Mouse (Mus musculus): ENCODE measurements around the gene Xpr1.

- no peak for TF ChIP-seq POLR2A (IDR thresholded peaks at IDR 0.05; ENCODE audit: low read depth, low read length)
- TF ChIP-seq CTCF (IDR thresholded peaks at IDR 0.05; ENCODE audit: extremely low read depth, insufficient read length, insufficient replicate concordance, low read depth, low read length): no peak
Observed at GRCm38 (mm10) chr1:155448932-155449331, 31.7 kb upstream of the Xpr1 start.

Measured in small intestine, adult 2 months (tissue).